Mouse (Mus musculus): ENCODE results near the gene Bola2. TPM values are rescaled to one million over a fixed set of nuclear protein-coding genes. Genes with fewer than 3 reads are reported as not detected.
"Not testable (repeated sequence)": the region's sequence is repeated elsewhere in the genome, so short reads cannot be mapped to it uniquely, and the experiment has no call there.

The Bola2 gene
- polyA plus RNA-seq, 1 experiment from 2014 or later, result 131 TPM

- ATAC-seq (ENCODE audit: insufficient number of reproducible peaks, low FRiP score, low TSS enrichment, low read depth), result no peak
- WGBS, result 87% methylated on average over 3 of the region's 3 CpGs
These were observed 22.4 kb downstream of the Bola2 start for GRCm38 (mm10) chr7:126717566-126717965.

GRCm38 (mm10) chr7:126718787-126719337, 23.7 kb downstream of the Bola2 start:
- H3K4me3 ChIP-seq, result no peak overlapping the region
- no peaks in the 10 kb centered on the region; the same call in 1 of the 2 replicates for H3K9me3 ChIP-seq
- no peak overlapping the region for H3K4me2 ChIP-seq
- H3K27me3 ChIP-seq, result no peaks in the 10 kb centered on the region
- no peak for ATAC-seq (ENCODE audit: insufficient number of reproducible peaks, low FRiP score, low TSS enrichment, low read depth)
- H3K36me3 ChIP-seq, result no peaks in the 10 kb centered on the region
- no peak overlapping the region for H3K9ac ChIP-seq
- no peaks in the 10 kb centered on the region for H3K4me1 ChIP-seq
- no peak overlapping the region for H3K27ac ChIP-seq
- WGBS, result 92% methylated on average over 5 of the region's 5 CpGs

More at GRCm38 (mm10) chr7:126717566-126717965, 22.4 kb downstream of the Bola2 start:
- Histone ChIP-seq H3K4me2 (no peak overlapping the region), H3K9ac (no peak overlapping the region), H3K27ac (no peak overlapping the region), H3K4me3 (no peak overlapping the region), H3K36me3 (no peaks in the 10 kb centered on the region), H3K9me3 (no peaks in the 10 kb centered on the region), H3K27me3 (no peaks in the 10 kb centered on the region), H3K4me1 (no peaks in the 10 kb centered on the region)

GRCm38 (mm10) chr7:126721635-126722034, 26.4 kb downstream of the Bola2 start:
- Histone ChIP-seq H3K27ac (no peak overlapping the region), H3K4me1 (no peaks in the 10 kb centered on the region), H3K36me3 (no peaks in the 10 kb centered on the region), H3K9me3 (no peaks in the 10 kb centered on the region; the same call in 1 of the 2 replicates), H3K9ac (no peak overlapping the region), H3K4me2 (no peak overlapping the region), H3K27me3 (no peaks in the 10 kb centered on the region), H3K4me3 (no peak overlapping the region)
- WGBS, result 87% methylated on average over 13 of the region's 13 CpGs
- no peak for ATAC-seq (ENCODE audit: insufficient number of reproducible peaks, low FRiP score, low TSS enrichment, low read depth)

GRCm38 (mm10) chr7:126725077-126725476, 29.9 kb downstream of the Bola2 start:
- ATAC-seq (ENCODE audit: insufficient number of reproducible peaks, low FRiP score, low TSS enrichment, low read depth), result no peak
- 74% methylated on average over 3 of the region's 3 CpGs for WGBS
- H3K27me3 ChIP-seq, result no peaks in the 10 kb centered on the region
- no peak overlapping the region for H3K4me3 ChIP-seq
- H3K4me2 ChIP-seq, result no peak overlapping the region
- no peaks in the 10 kb centered on the region for H3K4me1 ChIP-seq
- no peak overlapping the region for H3K9ac ChIP-seq
- H3K27ac ChIP-seq, result no peak overlapping the region
- no peaks in the 10 kb centered on the region for H3K36me3 ChIP-seq
- H3K9me3 ChIP-seq, result no peaks in the 10 kb centered on the region; the same call in 1 of the 2 replicates

GRCm38 (mm10) chr7:126725667-126726066, 30.5 kb downstream of the Bola2 start:
- Histone ChIP-seq H3K4me2 (no peak overlapping the region), H3K9me3 (no peaks in the 10 kb centered on the region; the same call in 1 of the 2 replicates), H3K36me3 (no peaks in the 10 kb centered on the region), H3K4me3 (no peak overlapping the region), H3K27me3 (no peaks in the 10 kb centered on the region), H3K27ac (no peak overlapping the region), H3K4me1 (no peaks in the 10 kb centered on the region), H3K9ac (no peak overlapping the region)
- WGBS, result 78% methylated on average over 5 of the region's 5 CpGs
- no peak for ATAC-seq (ENCODE audit: insufficient number of reproducible peaks, low FRiP score, low TSS enrichment, low read depth)

GRCm38 (mm10) chr7:126730256-126730789, 35.1 kb downstream of the Bola2 start:
- H3K9ac ChIP-seq; H3K4me2 ChIP-seq; H3K36me3 ChIP-seq; H3K4me1 ChIP-seq; ATAC-seq (ENCODE audit: insufficient number of reproducible peaks, low FRiP score, low TSS enrichment, low read depth); H3K27me3 ChIP-seq; H3K27ac ChIP-seq; H3K4me3 ChIP-seq; H3K9me3 ChIP-seq: not testable (repeated sequence)
- WGBS, result 81% methylated on average over 4 of the region's 4 CpGs

GRCm38 (mm10) chr7:126736122-126736521, 40.9 kb downstream of the Bola2 start:
- Histone ChIP-seq H3K9ac (no peak overlapping the region), H3K4me1 (no peaks in the 10 kb centered on the region), H3K4me2 (no peak overlapping the region), H3K4me3 (no peak overlapping the region), H3K9me3 (no peaks in the 10 kb centered on the region), H3K27me3 (no peaks in the 10 kb centered on the region), H3K36me3 (no peaks in the 10 kb centered on the region), H3K27ac (no peak overlapping the region)
- 81% methylated on average over 8 of the region's 8 CpGs for WGBS
- no peak for ATAC-seq (ENCODE audit: insufficient number of reproducible peaks, low FRiP score, low TSS enrichment, low read depth)

GRCm38 (mm10) chr7:126739551-126739950, 44.4 kb downstream of the Bola2 start:
- Histone ChIP-seq H3K9ac (no peak overlapping the region), H3K9me3 (no peaks in the 10 kb centered on the region), H3K27me3 (no peaks in the 10 kb centered on the region), H3K4me3 (no peak overlapping the region), H3K36me3 (no peaks in the 10 kb centered on the region), H3K27ac (no peak overlapping the region), H3K4me1 (no peaks in the 10 kb centered on the region), H3K4me2 (no peak overlapping the region)
- 83% methylated on average over 17 of the region's 17 CpGs for WGBS
- ATAC-seq (ENCODE audit: insufficient number of reproducible peaks, low FRiP score, low TSS enrichment, low read depth), result no peak

- Histone ChIP-seq H3K4me2 (no peak overlapping the region), H3K9me3 (no peaks in the 10 kb centered on the region), H3K36me3 (no peaks in the 10 kb centered on the region), H3K9ac (no peak overlapping the region), H3K4me3 (no peak overlapping the region), H3K4me1 (no peaks in the 10 kb centered on the region), H3K27ac (no peak overlapping the region), H3K27me3 (no peaks in the 10 kb centered on the region)
- no peak for ATAC-seq (ENCODE audit: insufficient number of reproducible peaks, low FRiP score, low TSS enrichment, low read depth)
- 80% methylated on average over 13 of the region's 13 CpGs for WGBS
These were observed 45.0 kb downstream of the Bola2 start for GRCm38 (mm10) chr7:126740132-126740735.

- Histone ChIP-seq H3K4me1 (no peaks in the 10 kb centered on the region), H3K4me2 (no peak overlapping the region), H3K9me3 (no peaks in the 10 kb centered on the region), H3K36me3 (no peaks in the 10 kb centered on the region), H3K9ac (no peak overlapping the region), H3K4me3 (no peak overlapping the region), H3K27me3 (no peaks in the 10 kb centered on the region), H3K27ac (no peak overlapping the region)
- 53% methylated on average over 5 of the region's 5 CpGs for WGBS
- ATAC-seq (ENCODE audit: insufficient number of reproducible peaks, low FRiP score, low TSS enrichment, low read depth), result no peak
These were observed 45.8 kb downstream of the Bola2 start for GRCm38 (mm10) chr7:126740977-126741376.

- Histone ChIP-seq H3K4me2 (no peak overlapping the region), H3K4me1 (0 out of 2 replicates have a peak, but pooled peaks cover 4% of the 10 kb centered on the region), H3K9me3 (no peaks in the 10 kb centered on the region), H3K4me3 (no peak overlapping the region), H3K27ac (no peak overlapping the region), H3K36me3 (no peaks in the 10 kb centered on the region), H3K9ac (no peak overlapping the region), H3K27me3 (no peaks in the 10 kb centered on the region)
- WGBS, result 87% methylated on average over 5 of the region's 5 CpGs
- ATAC-seq (ENCODE audit: insufficient number of reproducible peaks, low FRiP score, low TSS enrichment, low read depth), result no peak
These were observed 46.3 kb downstream of the Bola2 start for GRCm38 (mm10) chr7:126741452-126741851.

GRCm38 (mm10) chr7:126741964-126742482, 46.8 kb downstream of the Bola2 start:
- no peak overlapping the region for H3K27ac ChIP-seq
- no peak overlapping the region for H3K9ac ChIP-seq
- H3K9me3 ChIP-seq, result no peaks in the 10 kb centered on the region
- WGBS, result 92% methylated on average over 13 of the region's 13 CpGs
- H3K4me3 ChIP-seq, result no peak overlapping the region
- H3K4me2 ChIP-seq, result no peak overlapping the region
- H3K27me3 ChIP-seq, result no peaks in the 10 kb centered on the region
- no peaks in the 10 kb centered on the region for H3K36me3 ChIP-seq
- 0 out of 2 replicates have a peak, but pooled peaks cover 8% of the 10 kb centered on the region for H3K4me1 ChIP-seq
- no peak for ATAC-seq (ENCODE audit: insufficient number of reproducible peaks, low FRiP score, low TSS enrichment, low read depth)
